Mouse (Mus musculus) small intestine, adult 2 months (tissue): ENCODE data around the gene Impdh2. TPM values are rescaled to one million over a fixed set of nuclear protein-coding genes. Genes with fewer than 3 reads are reported as not detected.

Experiments
- H3K27ac ChIP-seq: fragments of 200-500 bp; 2 replicates; pipeline ENCODE4 v1.5.1; 2012; ENCODE audit warnings: low read depth, low read length, control low read depth, inconsistent platforms; ENCODE audit not compliant: insufficient read depth
- H3K27me3 ChIP-seq: fragments of 200-500 bp; 2 replicates; pipeline ENCODE4 v1.6.1; 2012; ENCODE audit warnings: mild to moderate bottlenecking, moderate library complexity, low read length, inconsistent platforms; ENCODE audit not compliant: control insufficient read depth, insufficient read depth
- H3K36me3 ChIP-seq: fragments of 200-500 bp; 2 replicates; pipeline ENCODE4 v1.6.1; 2012; ENCODE audit warnings: mild to moderate bottlenecking, low read length, control low read depth, inconsistent platforms; ENCODE audit not compliant: control insufficient read depth, insufficient read depth
- H3K4me1 ChIP-seq: fragments of 200-500 bp; 2 replicates; pipeline ENCODE4 v1.6.1; 2012; ENCODE audit warnings: low read length, inconsistent platforms, mixed read lengths; ENCODE audit not compliant: control insufficient read depth, insufficient read depth, insufficient read length
- H3K4me3 ChIP-seq: fragments of 200-500 bp; 2 replicates; pipeline ENCODE4 v1.5.1; 2012; ENCODE audit warnings: low read depth, mild to moderate bottlenecking, control low read depth, inconsistent platforms, low read length, moderate library complexity
- CTCF ChIP-seq: fragments of 200-500 bp; IDR thresholded peaks from 2 replicates; pipeline ENCODE4 v1.5.1; 2012; ENCODE audit warnings: low read depth, mild to moderate bottlenecking, control low read depth, inconsistent platforms, low read length, moderate library complexity, mixed read lengths; ENCODE audit not compliant: insufficient replicate concordance, insufficient read length; ENCODE audit errors: extremely low read depth
- POLR2A ChIP-seq: fragments of 200-500 bp; IDR thresholded peaks from 2 replicates; pipeline ENCODE4 v1.6.1; 2012; ENCODE audit warnings: low read depth, mild to moderate bottlenecking, control low read depth, inconsistent platforms, low read length, moderate library complexity
- WGBS: fragments of 180-500 bp; shearing (Covaris S2); methylation state at CpG from one replicate; pipeline ENCODE4 v1.1.7; 2018; 5-methylcytosine and 5-hydroxymethylcytosine counted together
- polyA plus RNA-seq: library from polyadenylated mRNA; depleted of rRNA; stranded (reverse); fragments of >200 nt; gene quantifications from 2 replicates; pipeline ENCODE4 v1.2.3, GENCODE M21; 2012; rRNA removed

The Impdh2 gene
- polyA plus RNA-seq: 23.2 and 52.9 TPM in 2 replicates

- Histone ChIP-seq H3K36me3 (peaks cover 45% of the 10 kb centered on the region), H3K4me1 (peaks cover 6% of the 10 kb centered on the region; the same call in 1 of the 2 replicates), H3K27ac (0 out of 2 replicates have a peak within 1 kb of the TSS, but pooled peaks have one; percentile 5), H3K27me3 (no peaks in the 10 kb centered on the region), H3K4me3 (peak within 1 kb of the TSS; percentile 74)
- WGBS: under 1% methylated on average over 53 of the region's 53 CpGs
- TF ChIP-seq CTCF (no peak), POLR2A (peak; percentile 70; the same call in 1 of the 2 replicates)
Measured at GRCm38 (mm10) chr9:108560227-108560841, at the start of gene Impdh2. Gene Impdh2, plus strand, starts transcription at chr9:108560286.

GRCm38 (mm10) chr9:108516380-108517251, 43.5 kb upstream of the Impdh2 start, which contains the start of gene Qrich1:
Gene Qrich1, plus strand, starts transcription at chr9:108516806.
- Histone ChIP-seq H3K27ac (peak within 1 kb of the TSS; percentile 85), H3K36me3 (peaks cover 36% of the 10 kb centered on the region), H3K4me3 (peak within 1 kb of the TSS; percentile 99), H3K27me3 (no peaks in the 10 kb centered on the region), H3K4me1 (peaks cover 12% of the 10 kb centered on the region; the same call in 1 of the 2 replicates)
- peak; percentile 91 for TF ChIP-seq POLR2A
- TF ChIP-seq CTCF: 0 out of 2 replicates have a peak, but pooled peaks have one; percentile 5
- WGBS: 1% methylated on average over 55 of the region's 55 CpGs

- Histone ChIP-seq H3K4me1 (peaks cover 12% of the 10 kb centered on the region; the same call in 1 of the 2 replicates), H3K27me3 (no peaks in the 10 kb centered on the region), H3K4me3 (peak overlapping the region; percentile 99), H3K36me3 (peaks cover 33% of the 10 kb centered on the region), H3K27ac (peak overlapping the region; percentile 85)
- TF ChIP-seq POLR2A (no peak), CTCF (no peak)
- WGBS: under 1% methylated on average over 87 of the region's 95 CpGs
Measured at GRCm38 (mm10) chr9:108517253-108517930, 42.7 kb upstream of the Impdh2 start.

- TF ChIP-seq POLR2A (no peak), CTCF (no peak)
- Histone ChIP-seq H3K4me1 (peaks cover 7% of the 10 kb centered on the region; the same call in 1 of the 2 replicates), H3K27ac (peak overlapping the region; percentile 85), H3K36me3 (peaks cover 27% of the 10 kb centered on the region), H3K27me3 (no peaks in the 10 kb centered on the region), H3K4me3 (peak overlapping the region; percentile 99)
- under 1% methylated on average over 13 of the region's 13 CpGs for WGBS
Measured at GRCm38 (mm10) chr9:108517931-108518332, 42.2 kb upstream of the Impdh2 start.

GRCm38 (mm10) chr9:108521604-108522003, 38.5 kb upstream of the Impdh2 start:
- Histone ChIP-seq H3K4me3 (no peak overlapping the region), H3K36me3 (peaks cover 9% of the 10 kb centered on the region; the same call in 1 of the 2 replicates), H3K27ac (no peak overlapping the region), H3K27me3 (no peaks in the 10 kb centered on the region), H3K4me1 (no peaks in the 10 kb centered on the region)
- WGBS: 39% methylated on average over 2 of the region's 2 CpGs
- no peak for TF ChIP-seq POLR2A
- no peak for TF ChIP-seq CTCF

- Histone ChIP-seq H3K36me3 (peaks cover 10% of the 10 kb centered on the region), H3K4me3 (no peak overlapping the region), H3K27ac (no peak overlapping the region), H3K4me1 (no peaks in the 10 kb centered on the region), H3K27me3 (no peaks in the 10 kb centered on the region)
- TF ChIP-seq POLR2A: no peak
- WGBS: 95% methylated on average over 4 of the region's 4 CpGs
Measured at GRCm38 (mm10) chr9:108523341-108523740, 36.7 kb upstream of the Impdh2 start.
